Mouse (Mus musculus) forebrain, postnatal 0 days (tissue): ENCODE data around the gene Pnpo. TPM values are rescaled to one million over a fixed set of nuclear protein-coding genes. Genes with fewer than 3 reads are reported as not detected.

Experiments used
- ATAC-seq: fragments of 200-750 bp; cut with Nextera tagmentation; 2 replicates; pipeline ENCODE4 v1.8.0; 2017; ENCODE audit warnings: mild to moderate bottlenecking, moderate library complexity
- DNase-seq: peaks from one replicate; pipeline ENCODE4 v3.0.0-alpha.2; 2015
- H3K27ac ChIP-seq: fragments of 300-500 bp; sonication (generic); 2 replicates; pipeline ENCODE4 v1.5.1; 2014; ENCODE audit warnings: low read depth, mild to moderate bottlenecking, antibody characterized with exemption, low read length, moderate library complexity, mixed read lengths
- H3K27me3 ChIP-seq: fragments of 300-500 bp; sonication (generic); 2 replicates; pipeline ENCODE4 v1.6.1; 2014; ENCODE audit warnings: mild to moderate bottlenecking, low read length, mixed read lengths; ENCODE audit not compliant: insufficient read depth
- H3K36me3 ChIP-seq: fragments of 300-500 bp; sonication (generic); 2 replicates; pipeline ENCODE4 v1.6.1; 2014; ENCODE audit warnings: mild to moderate bottlenecking, moderate library complexity; ENCODE audit not compliant: insufficient read depth
- H3K4me1 ChIP-seq: fragments of 300-500 bp; sonication (generic); 2 replicates; pipeline ENCODE4 v1.6.1; 2014; ENCODE audit warnings: antibody characterized with exemption; ENCODE audit not compliant: insufficient read depth
- H3K4me2 ChIP-seq: fragments of 300-500 bp; sonication (generic); 2 replicates; pipeline ENCODE4 v1.6.1; 2014; ENCODE audit warnings: low read depth, mild to moderate bottlenecking, moderate library complexity
- H3K4me3 ChIP-seq: fragments of 300-500 bp; sonication (generic); 2 replicates; pipeline ENCODE4 v1.5.1; 2014; ENCODE audit warnings: low read depth, low read length, mixed read lengths
- H3K9ac ChIP-seq: fragments of 300-500 bp; sonication (generic); 2 replicates; pipeline ENCODE4 v1.6.1; 2014; ENCODE audit warnings: mild to moderate bottlenecking
- H3K9me3 ChIP-seq: fragments of 300-500 bp; sonication (generic); 2 replicates; pipeline ENCODE4 v1.6.1; 2016; ENCODE audit warnings: low read length
- CTCF ChIP-seq: sonication (generic); IDR thresholded peaks from 2 replicates; pipeline ENCODE4 v1.5.1; 2016; ENCODE audit warnings: antibody characterized with exemption, control low read depth, low read depth
- WGBS: fragments of 180-500 bp; shearing (Covaris S2); extraction: QIAGEN DNeasy Blood & Tissue Kit; methylation state at CpG from one replicate; pipeline ENCODE4 v1.1.7; 2014; 5-methylcytosine and 5-hydroxymethylcytosine counted together
- polyA plus RNA-seq: library from polyadenylated mRNA; unstranded; fragments of >200 nt; fragmentation: Nextera tagmentation; extraction: Ambion mirVana; gene quantifications from 2 replicates; pipeline ENCODE4 v1.2.1, GENCODE M21; 2015
- total RNA-seq: library from RNA; depleted of rRNA; stranded (reverse); fragments of >200 nt; gene quantifications from 2 replicates; pipeline ENCODE4 v1.2.3, GENCODE M21; 2014

Pnpo gene
- total and polyA plus RNA-seq, 2 experiments from 2014 or later, result 26.2 to 33.1 TPM

DNA sequence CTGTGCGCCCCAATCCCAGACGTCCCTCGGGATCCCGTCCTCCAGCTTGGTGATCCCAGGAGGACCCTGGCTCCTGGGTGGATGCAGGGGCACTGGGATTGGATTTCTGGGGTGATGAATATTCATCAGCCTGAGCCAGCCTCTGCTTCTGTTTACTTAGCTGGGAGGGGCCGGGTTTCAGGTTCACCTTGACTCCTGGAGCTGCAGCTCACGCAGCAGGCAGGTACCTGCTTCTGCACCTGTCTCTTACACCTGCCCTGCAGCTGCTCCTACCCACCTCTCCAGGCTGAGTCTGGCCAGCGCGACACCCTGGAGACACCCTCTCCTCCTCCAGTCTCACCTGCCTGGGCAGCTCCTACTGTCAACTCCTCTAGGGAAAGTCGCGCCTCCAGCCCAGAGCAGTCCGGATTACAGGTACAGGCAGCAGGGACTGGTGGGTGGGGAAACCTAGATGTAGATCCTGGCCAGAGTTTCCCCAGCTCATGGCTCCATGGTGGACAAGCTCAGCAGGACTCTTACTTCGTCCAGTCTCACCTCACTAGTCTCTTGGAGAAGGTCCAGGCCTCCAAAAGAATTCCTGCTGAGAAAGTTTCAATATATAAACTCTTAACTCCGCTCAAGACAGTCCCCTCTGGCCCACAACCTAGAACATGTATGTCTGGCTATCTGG lies 14.6 kb downstream of the Pnpo start:
- Histone ChIP-seq H3K27me3 (no peaks in the 10 kb centered on the region; the same call in 1 of the 2 replicates), H3K4me3 (no peak overlapping the region), H3K27ac (no peak overlapping the region), H3K9me3 (no peaks in the 10 kb centered on the region), H3K4me2 (no peak overlapping the region), H3K4me1 (no peaks in the 10 kb centered on the region), H3K36me3 (no peaks in the 10 kb centered on the region), H3K9ac (no peak overlapping the region)
- ATAC-seq (no peak), DNase-seq (no peak)
- 18% methylated on average over 13 of the region's 13 CpGs for WGBS
- TF ChIP-seq CTCF, result no peak

DNA sequence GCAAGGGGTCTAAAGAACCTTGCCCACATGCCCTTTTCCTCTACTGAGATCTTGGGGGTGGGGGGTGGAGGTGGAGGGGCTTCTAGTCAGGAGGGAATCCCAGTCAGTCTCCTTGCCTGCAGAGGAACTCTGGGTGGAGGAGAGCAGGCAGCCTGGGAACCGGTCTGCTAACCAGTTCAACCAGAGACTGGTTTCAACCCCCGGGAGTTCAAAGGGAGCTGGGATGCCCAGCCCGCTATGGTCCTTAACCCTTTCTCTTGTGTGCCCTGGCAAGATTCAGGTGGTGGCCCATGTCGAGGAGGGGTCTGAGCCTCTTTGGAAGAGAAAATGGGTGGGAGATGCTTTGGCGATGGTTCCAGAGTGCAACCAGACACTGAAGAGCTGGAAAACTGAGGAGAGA lies 15.1 kb downstream of the Pnpo start:
- no peak overlapping the region for H3K4me3 ChIP-seq
- H3K9ac ChIP-seq, result no peak overlapping the region
- ATAC-seq (no peak), DNase-seq (no peak)
- no peak overlapping the region for H3K27ac ChIP-seq
- H3K9me3 ChIP-seq, result no peaks in the 10 kb centered on the region
- WGBS, result 7% methylated on average over 5 of the region's 5 CpGs
- no peaks in the 10 kb centered on the region for H3K4me1 ChIP-seq
- no peaks in the 10 kb centered on the region; the same call in 1 of the 2 replicates for H3K27me3 ChIP-seq
- H3K36me3 ChIP-seq, result no peaks in the 10 kb centered on the region
- no peak for TF ChIP-seq CTCF
- H3K4me2 ChIP-seq, result no peak overlapping the region

DNA sequence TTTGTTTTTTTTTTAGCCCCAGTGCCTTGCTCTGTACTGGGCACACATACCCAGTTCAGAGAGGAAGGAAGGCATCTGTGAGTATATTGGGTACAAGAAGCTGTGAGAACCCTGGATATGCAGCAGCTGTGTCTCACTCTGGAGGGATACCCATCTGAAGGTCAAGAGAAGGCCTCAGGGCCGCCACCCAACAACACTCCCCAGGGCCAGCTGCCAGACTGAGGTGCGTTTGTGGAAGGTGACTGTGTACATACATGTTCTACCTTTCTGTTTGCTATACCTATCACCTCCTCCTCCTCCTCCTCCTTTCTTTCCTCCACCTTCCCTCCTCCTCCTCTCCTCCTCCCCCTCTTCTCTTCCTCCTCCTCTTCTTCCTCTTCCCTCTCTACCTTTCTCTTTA lies 15.7 kb downstream of the Pnpo start, which contains the start of gene Prr15l:
Gene Prr15l (plus strand): TSS at position 17 of the 400 bp plus-strand sequence.
- H3K4me1 ChIP-seq, result no peaks in the 10 kb centered on the region
- H3K9me3 ChIP-seq, result no peaks in the 10 kb centered on the region
- H3K9ac ChIP-seq, result no peak within 1 kb of the TSS
- no peak within 1 kb of the TSS for H3K4me3 ChIP-seq
- ATAC-seq, result no peak
- no peaks in the 10 kb centered on the region; the same call in 1 of the 2 replicates for H3K27me3 ChIP-seq
- DNase-seq, result no peak
- no peak within 1 kb of the TSS for H3K27ac ChIP-seq
- H3K4me2 ChIP-seq, result no peak within 1 kb of the TSS
- no peak for TF ChIP-seq CTCF
- no peaks in the 10 kb centered on the region for H3K36me3 ChIP-seq
- 78% methylated on average over 2 of the region's 2 CpGs for WGBS

DNA sequence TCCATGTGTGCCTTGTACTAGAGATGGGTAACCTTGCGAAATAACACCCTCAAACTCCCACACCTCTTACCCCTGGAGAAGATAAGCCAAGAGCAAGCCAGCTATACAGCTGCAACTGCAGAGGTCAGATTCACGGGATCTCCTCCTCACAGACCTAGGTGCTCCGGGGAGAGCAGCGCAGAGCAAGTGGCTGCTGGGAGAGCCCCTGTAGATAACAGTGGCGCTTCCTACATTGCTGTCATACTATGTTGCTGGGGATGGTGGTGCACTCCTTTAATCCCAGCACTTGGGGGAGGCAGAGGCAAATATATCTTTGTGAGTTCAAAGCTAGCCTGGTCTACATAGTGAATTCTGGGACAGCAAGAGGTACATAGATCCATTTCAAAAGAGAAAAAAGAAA lies 17.2 kb downstream of the Pnpo start:
- no peak overlapping the region for H3K9ac ChIP-seq
- no peaks in the 10 kb centered on the region for H3K4me1 ChIP-seq
- H3K27me3 ChIP-seq, result no peaks in the 10 kb centered on the region; the same call in 1 of the 2 replicates
- H3K36me3 ChIP-seq, result no peaks in the 10 kb centered on the region
- no peak overlapping the region for H3K4me3 ChIP-seq
- H3K27ac ChIP-seq, result no peak overlapping the region
- H3K9me3 ChIP-seq, result no peaks in the 10 kb centered on the region
- WGBS, result 85% methylated on average over 5 of the region's 5 CpGs
- no peak for TF ChIP-seq CTCF
- H3K4me2 ChIP-seq, result no peak overlapping the region
- no peak for DNase-seq
- no peak for ATAC-seq

DNA sequence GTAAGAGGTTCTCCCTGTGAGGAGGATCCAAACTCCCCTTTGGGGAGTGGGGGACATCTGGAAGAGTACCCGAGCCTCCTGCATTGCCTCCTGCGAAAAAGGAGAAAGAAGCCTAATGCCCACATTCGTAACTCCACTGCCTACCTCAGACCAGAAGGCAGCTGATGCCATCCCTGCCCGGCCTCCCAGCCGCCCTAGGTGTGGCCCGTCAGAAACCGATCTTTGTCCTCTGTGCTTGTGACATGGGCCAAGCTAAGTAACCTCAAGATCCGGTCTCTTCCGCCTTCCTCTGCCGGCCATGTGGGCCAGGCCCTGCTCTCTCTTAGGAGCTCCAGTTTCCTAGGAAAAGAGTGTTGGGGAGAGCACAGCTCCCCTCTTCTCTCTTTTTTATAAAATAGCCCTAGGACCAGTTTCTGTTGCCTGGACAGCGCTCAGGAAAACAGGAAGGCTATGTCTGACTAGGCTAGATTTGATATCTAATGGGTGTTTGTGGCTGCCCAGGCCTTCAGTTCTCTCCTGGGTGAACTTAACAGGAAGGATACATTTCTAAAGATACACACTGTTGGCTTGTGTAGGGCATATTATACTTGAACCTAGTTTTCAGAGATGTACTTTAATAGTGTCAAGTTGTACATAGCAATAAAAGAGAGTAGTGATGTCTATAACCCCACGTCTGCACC lies 18.2 kb downstream of the Pnpo start:
- TF ChIP-seq CTCF, result no peak

DNA sequence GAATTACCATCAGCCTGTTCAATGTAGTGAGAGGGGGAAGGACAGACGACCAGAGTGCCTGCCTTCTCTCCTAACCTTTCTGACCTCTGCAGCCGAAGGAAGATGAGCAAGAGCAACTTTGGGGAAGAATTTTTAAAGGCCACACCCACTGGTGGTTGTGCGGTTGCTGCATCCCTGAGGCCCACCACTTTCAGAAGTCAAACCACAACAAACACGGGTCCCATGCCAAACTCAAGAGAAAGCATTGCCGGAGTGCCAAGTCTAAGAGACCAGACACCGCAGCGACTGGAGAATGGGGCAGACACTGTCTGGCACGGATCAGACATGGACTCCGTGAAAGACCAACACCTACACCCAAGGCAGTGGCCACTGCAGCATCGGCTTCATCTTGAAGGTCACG lies 18.9 kb downstream of the Pnpo start:
- Histone ChIP-seq H3K27me3 (no peaks in the 10 kb centered on the region; the same call in 1 of the 2 replicates), H3K36me3 (no peaks in the 10 kb centered on the region), H3K4me1 (no peaks in the 10 kb centered on the region), H3K4me3 (no peak overlapping the region), H3K9me3 (no peaks in the 10 kb centered on the region), H3K27ac (no peak overlapping the region), H3K4me2 (no peak overlapping the region), H3K9ac (no peak overlapping the region)
- DNase-seq, result no peak
- TF ChIP-seq CTCF, result no peak
- 84% methylated on average over 11 of the region's 11 CpGs for WGBS
- ATAC-seq, result no peak

More for the DNA sequence above, 18.2 kb downstream of the Pnpo start:
- 88% methylated on average over 12 of the region's 12 CpGs for WGBS
- ATAC-seq (no peak), DNase-seq (no peak)
- Histone ChIP-seq H3K9ac (no peak overlapping the region), H3K4me1 (no peaks in the 10 kb centered on the region), H3K36me3 (no peaks in the 10 kb centered on the region), H3K27ac (no peak overlapping the region), H3K27me3 (no peaks in the 10 kb centered on the region; the same call in 1 of the 2 replicates), H3K4me3 (no peak overlapping the region), H3K9me3 (no peaks in the 10 kb centered on the region), H3K4me2 (no peak overlapping the region)

DNA sequence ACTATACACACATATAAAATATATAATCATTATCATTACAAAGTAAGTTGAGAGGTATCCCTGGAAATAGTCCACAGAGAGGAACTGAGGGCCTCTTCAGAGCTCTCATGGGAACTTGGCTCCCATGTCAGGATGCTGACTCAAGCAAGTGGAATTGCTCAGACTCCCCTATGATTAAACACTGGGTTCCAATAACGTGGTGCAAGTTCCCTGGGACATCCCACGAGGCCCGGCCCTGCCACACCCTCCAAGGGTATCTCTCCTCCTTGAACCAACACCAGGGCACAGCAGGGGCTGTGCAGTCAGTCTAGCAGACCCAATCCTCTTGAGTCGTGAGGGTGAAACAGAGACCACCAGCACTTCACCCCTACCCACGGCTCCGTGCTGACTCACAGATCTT lies 24.8 kb downstream of the Pnpo start:
- H3K36me3 ChIP-seq, result no peaks in the 10 kb centered on the region
- no peak for TF ChIP-seq CTCF
- DNase-seq (no peak), ATAC-seq (no peak)
- WGBS, result 58% methylated on average over 6 of the region's 6 CpGs
- no peak overlapping the region for H3K9ac ChIP-seq
- no peak overlapping the region for H3K4me2 ChIP-seq
- H3K4me3 ChIP-seq, result no peak overlapping the region
- H3K4me1 ChIP-seq, result 0 out of 2 replicates have a peak, but pooled peaks cover 6% of the 10 kb centered on the region
- no peaks in the 10 kb centered on the region for H3K9me3 ChIP-seq
- H3K27me3 ChIP-seq, result no peaks in the 10 kb centered on the region
- H3K27ac ChIP-seq, result no peak overlapping the region
